Mouse (Mus musculus) granulocyte monocyte progenitor cell, adult 5-6 weeks (primary cell): ENCODE results near the gene Usp39. TPM values are rescaled to one million over a fixed set of nuclear protein-coding genes. Genes with fewer than 3 reads are reported as not detected.

Source experiments
- ATAC-seq: replicated peaks from 2 replicates; pipeline ENCODE4 v1.8.0; 2016; ENCODE audit warnings: mild to moderate bottlenecking, moderate TSS enrichment, inconsistent platforms; ENCODE audit not compliant: poor library complexity, severe bottlenecking
- total RNA-seq, 2 experiments: library from RNA; stranded (forward) in 1 of 2; stranded (reverse) in 1 of 2; fragments of 200-712, 200-1000 nt in 1 of 2; fragments of >200 nt in 1 of 2; fragmentation: Nextera tagmentation in 1 of 2; gene quantifications; 2 replicates each; pipeline ENCODE4 v1.2.3; 2014 to 2017

Gene Usp39
- total RNA-seq, 2 experiments from 2014 or later, result 71.8 to 104 TPM

GRCm38 (mm10) chr6:72373184-72373583 lies 28.2 kb upstream of the Usp39 start:
- ATAC-seq, result no peak

DNA sequence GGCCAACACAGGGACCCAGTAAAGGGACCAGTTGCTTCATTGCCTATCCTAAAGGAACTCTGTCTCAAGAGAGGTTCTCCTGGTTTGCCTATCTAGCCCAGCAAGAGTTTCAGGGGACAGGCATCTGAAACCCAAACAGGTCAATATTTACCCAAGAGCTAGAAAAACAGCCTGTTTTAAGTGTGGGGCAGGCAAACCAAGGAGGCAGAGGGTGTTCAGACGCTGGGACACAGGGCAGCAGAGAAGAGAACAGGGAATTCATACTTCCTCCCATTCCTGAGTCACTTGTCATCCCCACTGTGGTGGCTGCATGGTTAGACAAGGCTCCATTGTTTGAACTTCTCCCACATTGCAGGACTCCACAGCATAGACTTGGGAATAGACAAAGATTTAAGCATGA lies 26.6 kb upstream of the Usp39 start:
- ATAC-seq, result no peak

DNA sequence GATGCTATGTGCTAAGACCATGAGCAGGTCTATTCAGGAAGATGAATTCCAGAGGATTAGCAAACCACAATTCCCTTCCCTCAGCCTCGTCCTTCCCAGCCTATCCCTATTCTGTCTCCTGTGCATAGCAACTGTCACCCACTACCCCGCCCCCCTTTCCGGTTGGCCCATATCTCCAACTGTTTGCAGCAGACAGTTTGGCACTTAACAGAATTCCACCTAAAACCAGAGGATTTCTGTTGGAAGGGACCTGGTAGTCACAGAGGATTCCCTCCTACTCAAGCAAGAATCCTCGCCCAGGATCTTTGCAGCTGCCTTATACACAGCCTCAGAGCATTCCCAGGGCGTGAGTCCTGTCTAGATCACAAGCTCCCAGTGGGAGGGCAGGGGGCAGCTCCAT lies 26.2 kb upstream of the Usp39 start:
- no peak for ATAC-seq

- ATAC-seq, result no peak
Measured at GRCm38 (mm10) chr6:72370091-72370490, 25.1 kb upstream of the Usp39 start.

- no peak for ATAC-seq
Measured at GRCm38 (mm10) chr6:72369557-72369956, 24.6 kb upstream of the Usp39 start.

DNA sequence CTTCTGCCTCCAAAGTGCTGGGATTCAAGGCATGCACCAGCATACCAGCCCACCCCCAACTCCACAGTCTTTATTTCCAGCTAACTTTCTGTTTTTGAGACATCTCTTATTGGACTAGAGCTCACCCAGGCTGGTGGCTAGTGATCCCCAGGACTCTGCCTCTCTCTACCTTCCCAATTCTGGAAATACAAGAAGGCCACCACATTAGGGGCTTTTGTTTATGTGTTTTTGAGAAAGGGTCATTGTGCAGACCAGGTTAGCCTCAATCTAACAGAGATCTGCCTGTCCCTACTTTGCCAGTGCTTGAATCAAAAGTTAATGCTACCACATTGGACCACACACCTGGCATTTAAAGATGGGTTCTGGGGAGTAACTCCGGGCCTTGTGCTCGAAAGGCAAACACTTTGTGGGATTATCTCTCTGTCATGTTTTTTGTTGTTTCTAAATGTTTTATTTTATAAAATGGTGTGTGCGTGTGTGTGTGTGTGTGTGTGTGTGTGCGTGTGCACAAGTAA lies 22.5 kb upstream of the Usp39 start:
- no peak for ATAC-seq

GRCm38 (mm10) chr6:72366844-72367443 lies 22.0 kb upstream of the Usp39 start, which contains the start of gene Rnf181:
Gene Rnf181 (minus strand): TSS chr6:72366956.
- no peak for ATAC-seq

DNA sequence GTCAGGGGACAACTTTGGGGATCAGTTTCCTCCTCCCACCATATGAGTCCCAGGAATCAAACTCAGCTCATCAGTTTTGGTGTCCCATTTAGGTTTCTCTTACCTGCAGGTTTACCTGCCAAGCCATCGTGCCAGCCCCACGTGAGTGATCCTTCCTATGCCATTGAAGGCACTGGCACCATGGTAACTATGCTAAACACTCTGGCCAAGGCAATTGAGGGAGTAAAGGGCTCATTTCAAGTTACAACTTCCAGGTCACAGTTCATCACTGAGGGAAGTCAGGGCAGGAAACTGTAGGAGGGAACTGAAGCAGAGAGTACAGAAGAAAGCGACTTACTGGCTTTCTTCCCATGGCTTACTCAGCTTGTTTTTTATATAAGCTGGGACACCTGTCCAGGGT lies 21.3 kb upstream of the Usp39 start:
- ATAC-seq, result no peak

- ATAC-seq, result no peak
Measured at GRCm38 (mm10) chr6:72364985-72365384, 20.0 kb upstream of the Usp39 start.

DNA sequence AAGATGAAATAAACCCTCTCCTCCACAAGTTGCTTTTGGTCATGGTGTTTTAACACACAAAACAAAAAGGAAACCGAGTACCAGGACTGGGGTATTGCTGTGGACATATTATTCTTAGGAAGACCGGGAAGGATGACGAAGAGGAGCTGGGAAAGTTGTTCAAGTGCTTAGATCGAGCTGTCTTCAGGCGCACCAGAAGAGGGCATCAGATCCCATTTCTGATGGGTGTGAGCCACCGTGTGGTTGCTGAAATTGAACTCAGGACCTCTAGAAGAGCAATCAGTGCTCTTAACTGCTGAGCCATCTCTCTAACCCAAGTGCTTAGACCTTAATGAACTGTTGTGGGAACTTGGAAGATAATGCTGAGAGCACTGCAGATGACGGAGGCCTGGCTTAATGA lies 19.0 kb upstream of the Usp39 start:
- ATAC-seq, result no peak

GRCm38 (mm10) chr6:72362132-72363028 lies 17.4 kb upstream of the Usp39 start:
- peak; percentile 96 for ATAC-seq

DNA sequence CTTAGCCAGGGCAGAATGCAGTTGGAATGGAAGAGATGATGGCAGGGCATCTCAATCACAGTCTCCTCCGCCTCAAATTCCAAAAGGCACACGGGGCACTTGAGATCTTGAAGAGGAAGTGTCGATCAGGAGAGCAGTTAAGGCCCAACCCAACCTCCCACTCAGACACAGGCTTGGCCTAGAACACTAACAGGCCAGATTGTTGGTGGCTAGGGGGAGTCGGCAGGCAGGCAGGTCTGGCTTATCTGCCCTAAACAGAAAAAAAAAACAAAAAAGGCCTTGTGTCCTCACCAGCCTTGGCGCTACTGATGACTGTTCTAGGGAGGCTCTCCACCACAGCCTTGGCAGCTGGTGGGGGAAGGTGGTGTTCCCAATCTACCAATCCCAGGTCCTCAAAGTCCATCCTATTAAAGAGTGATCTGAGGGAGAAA lies 16.2 kb upstream of the Usp39 start:
- ATAC-seq, result no peak

GRCm38 (mm10) chr6:72360599-72360935 lies 15.6 kb upstream of the Usp39 start:
- ATAC-seq, result no peak

DNA sequence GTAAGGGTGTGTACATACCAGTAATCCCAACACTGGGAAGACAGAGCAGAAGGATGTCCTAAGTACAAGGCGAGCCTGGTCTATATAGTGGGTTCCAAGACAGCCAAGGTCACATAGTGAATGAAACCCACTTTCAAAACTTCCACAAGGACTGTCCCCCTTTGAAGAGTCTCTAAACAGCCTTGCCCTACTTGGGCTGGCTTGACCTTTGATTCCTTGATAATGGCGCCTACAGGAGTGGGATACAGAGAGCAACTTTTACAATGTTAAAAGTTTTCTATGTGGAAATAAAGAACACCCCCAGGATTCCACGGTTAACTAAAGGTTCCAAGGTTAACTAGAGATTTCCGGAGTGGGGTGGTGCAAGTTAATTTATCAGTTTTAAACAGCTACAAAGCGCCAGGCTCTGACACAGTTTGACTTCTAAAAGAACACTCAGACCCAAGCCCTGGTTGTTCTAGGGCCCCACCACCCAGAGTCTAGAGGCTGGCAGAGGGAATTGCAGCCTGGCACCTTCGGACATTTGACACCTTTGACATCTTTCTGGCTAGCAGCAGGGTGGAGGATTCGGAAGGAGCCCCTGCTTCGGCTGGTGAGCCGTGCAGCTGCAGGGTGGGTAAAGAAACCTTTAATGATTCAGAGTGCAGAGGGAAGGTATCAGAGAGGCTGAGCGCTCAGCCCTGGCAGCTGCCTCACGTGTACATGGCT lies 15.1 kb upstream of the Usp39 start:
- no peak for ATAC-seq

DNA sequence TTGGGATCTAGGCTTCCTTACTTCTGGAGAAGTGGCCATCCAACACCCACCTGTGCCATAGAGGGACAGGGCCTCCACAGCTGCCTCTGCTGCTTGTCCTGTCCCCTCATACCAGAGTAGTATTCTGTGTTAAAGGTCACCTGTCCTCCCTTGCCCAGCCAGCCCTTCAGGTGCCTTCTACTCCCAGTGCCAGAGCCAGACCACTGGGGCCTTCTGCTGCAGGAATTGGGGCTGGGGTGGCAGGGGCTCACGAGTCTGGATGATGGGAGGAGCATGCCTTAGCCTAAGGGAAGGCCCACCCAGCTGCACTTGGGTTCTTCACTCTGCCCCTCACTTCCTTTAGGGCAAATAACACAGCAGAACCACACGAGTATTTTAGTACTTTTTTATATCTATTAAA lies 14.4 kb upstream of the Usp39 start:
- no peak for ATAC-seq

DNA sequence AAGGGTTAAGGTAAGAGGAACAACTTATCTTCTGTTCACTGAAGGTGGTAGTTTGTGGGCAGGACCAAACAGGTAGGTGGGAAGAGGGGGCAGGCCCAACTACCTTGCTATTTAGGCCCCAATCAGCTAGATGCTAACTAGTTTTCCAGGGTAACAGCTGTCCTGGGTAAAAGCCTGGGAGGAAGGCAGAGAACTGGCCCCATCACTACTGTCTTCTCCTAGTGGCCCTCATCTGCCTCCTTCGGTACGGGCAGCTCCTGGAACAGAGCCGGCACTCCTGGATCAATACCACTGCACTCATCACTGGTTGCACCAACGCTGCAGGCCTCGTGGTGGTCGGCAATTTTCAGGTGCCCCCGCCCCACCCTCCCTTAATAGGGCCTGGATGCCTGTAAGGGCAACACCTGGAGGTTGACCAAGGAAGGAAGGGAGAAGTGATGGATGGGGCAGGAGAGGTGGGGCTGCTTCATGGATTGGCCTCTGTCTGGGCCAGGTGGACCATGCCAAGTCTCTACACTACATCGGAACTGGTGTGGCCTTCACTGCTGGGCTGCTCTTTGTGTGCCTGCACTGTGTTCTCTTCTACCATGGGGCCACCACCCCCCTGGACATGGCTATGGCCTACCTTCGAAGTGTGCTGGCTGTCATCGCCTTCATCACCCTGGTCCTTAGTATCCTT lies 13.2 kb upstream of the Usp39 start:
- no peak for ATAC-seq

- ATAC-seq, result no peak
Measured at GRCm38 (mm10) chr6:72357164-72358079, 12.4 kb upstream of the Usp39 start.

DNA sequence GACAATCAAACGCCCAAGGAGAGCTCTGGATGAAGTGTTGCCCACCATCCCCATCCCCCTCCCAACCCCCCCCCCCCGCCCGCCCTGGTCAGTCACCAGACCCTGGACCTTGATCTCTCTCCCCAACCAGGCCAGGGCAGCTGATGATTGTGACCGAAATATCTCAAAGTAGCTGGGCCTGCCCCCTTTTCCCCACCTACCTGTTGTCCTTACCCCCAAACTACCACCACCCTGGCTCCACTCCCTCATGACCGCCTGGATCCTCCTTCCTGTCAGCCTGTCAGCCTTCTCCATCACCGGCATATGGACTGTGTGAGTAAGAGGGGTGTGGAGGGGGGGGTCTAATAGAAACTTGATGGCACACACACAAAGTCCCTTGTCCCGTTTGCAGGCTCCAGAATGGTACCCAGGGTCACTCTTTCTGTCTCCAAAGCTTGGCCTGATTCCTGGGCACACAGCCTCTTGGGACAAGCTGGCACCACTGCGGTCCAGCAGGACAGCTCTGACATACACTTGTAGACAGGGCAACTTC lies 11.1 kb upstream of the Usp39 start:
- no peak for ATAC-seq
